Mouse (Mus musculus) layer of hippocampus, adult 18-20 months (tissue): ENCODE measurements around the gene Stim1. TPM values are rescaled to one million over a fixed set of nuclear protein-coding genes. Genes with fewer than 3 reads are reported as not detected.
A peak's percentile ranks its signal among the peaks of the same experiment; 100 is the strongest.

Source experiments
- DNase-seq, 2 experiments: peaks; one replicate each; pipeline ENCODE4 v3.0.0; 2022; ENCODE audit warnings: low spot score in 2 of 2
- total RNA-seq, 2 experiments: library from RNA; stranded (reverse); gene quantifications; 2 replicates each; pipeline ENCODE4 v1.2.3; 2021

The Stim1 gene
- total RNA-seq, 2 experiments from 2014 or later: 66.7 to 71.6 TPM

DNA sequence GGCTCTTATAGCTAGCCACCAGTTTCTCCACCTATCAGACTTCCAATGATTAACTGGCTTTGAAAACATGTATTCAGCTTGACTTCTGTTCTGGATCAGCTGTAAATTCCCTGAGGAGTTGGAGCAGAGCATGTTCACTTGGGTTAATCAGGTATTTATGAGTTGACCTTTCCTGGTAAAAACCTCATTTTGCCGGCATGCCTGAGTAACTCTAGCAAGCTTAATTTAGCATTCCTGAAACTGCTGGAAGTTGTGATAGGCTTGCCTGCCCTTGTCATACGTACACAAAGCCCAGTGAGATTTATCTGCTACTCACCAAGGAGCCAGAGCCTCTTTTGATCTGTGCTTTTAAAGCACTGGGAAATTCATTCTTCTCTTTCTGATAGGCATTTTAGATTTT, 25.6 kb downstream of the Stim1 start:
- DNase-seq: no peak

DNA sequence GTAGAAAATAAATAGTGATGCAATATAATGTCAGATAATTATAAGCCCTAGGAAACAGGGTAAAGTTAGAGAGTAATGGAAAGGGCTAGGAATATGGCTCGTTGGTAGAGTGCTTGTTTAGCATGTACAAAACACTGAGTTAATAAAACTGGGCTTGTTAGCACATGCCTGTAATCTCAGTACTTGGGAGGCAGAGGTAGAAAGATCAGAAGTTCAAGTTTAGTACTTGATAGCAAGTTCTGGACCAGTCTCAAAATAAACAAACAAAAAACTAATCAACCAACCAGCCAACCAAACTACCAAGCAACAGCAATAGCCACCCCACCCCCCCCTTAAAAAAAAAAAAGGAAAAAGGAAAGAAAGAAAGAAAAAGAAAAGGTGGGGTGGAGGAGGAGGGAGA, 33.2 kb downstream of the Stim1 start:
- DNase-seq: no peak

DNA sequence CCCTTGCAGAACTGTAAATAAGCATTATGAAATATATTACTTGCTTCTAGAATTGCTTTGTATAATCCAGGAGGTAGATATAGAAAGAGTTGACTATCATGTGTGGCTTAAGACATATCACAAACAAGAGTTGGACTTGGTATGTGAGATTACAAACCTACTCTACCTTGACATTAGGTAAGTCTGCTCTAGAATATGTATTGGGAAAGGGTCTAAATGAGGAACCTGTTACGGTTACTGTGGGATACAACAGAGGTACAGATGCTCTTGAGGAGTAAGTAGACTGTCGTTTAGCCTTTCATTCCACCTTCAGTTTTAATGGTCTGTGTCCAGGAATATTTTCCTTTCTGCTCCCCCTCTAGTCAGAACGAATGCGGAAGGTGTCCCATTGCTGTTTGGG, 34.9 kb downstream of the Stim1 start:
- no peak for DNase-seq

DNA sequence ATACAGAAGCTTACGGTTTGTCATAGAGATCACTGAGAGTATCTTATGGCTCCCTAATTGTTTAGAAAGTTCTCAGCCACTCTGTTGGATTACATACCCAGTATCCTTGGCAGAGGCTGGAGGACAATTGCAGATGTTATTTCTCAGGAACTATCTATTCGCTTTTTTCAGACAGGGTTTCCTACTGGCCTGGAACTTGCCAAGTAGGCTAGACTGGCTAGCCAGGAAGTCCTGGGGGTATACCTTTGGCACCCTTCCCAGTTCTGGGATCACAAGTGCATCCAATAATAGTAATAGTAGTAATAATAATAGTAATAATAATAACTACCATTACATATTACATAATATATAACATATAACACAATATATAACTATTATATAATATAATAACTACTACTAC, 38.0 kb downstream of the Stim1 start:
- no peak for DNase-seq

DNA sequence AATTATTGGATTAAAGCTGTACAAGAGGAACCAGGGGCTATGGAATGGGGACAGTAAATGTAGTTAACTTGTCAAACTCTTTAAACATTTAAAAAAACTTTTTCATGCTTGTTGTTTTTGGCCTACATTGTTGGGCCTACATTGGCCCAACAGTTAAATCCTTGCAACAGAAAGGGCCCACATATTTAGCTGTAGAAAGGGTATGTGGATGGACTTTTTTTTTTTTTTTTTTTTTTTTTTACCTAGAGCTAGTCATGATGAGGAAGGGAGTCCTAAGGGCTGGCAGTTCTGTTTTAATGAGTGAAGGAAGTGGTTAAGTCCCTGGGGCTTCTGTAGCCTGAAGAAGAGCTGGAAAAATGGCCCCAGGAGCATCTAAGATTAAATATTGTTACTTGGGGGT, 42.7 kb downstream of the Stim1 start:
- no peak for DNase-seq

DNA sequence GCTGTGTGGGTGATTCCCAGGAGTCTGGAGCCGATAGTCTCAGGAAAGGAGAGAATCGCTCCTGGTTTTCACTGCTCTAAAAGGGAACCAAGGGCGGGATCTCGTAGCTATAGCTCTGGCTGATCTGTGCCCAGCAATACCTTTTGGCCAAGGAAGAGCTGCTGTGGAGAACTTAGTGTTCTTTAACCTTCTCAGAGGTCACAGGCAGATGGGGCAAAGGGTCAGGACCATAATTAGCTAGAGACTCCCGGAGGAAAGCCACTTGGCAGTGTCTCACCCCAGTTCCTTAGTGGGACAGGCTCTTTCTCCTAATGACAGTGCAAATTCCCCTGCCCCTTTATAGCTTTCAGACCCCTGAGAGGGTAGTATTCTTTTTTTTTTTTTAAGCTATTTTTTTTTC, 43.2 kb downstream of the Stim1 start:
- no peak for DNase-seq

DNA sequence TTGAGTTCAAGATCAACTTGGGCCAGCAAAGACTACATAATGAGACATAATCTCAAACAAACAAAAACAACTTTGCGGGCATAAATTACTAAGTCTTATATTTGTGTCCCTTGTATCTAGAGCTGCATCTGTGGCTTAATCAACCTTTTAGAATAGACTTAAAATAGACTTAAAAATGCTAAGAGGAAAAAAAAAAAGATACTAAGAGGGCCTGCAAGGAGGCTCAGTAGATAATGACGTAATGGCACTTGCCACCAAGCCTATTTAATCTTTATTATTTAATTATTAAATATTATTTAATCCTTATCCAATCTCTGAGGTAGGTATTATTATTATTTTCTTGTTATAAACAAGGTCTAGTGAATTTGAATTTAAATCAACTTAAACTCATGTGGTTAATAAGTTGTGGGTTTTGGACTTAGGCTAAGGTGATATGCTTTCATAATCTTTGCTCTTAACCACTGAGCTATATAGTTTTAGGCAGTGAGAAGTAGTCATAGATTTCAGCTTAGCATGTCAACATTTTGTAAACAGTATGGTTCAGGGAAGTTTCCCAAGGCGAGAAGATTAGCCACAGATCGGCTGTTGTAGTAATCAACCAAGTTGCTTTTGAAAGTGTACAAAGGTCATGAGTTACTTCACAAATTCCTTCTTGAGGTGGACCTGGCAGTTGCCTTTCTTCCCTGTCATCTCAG, 45.4 kb downstream of the Stim1 start:
- no peak for DNase-seq

DNA sequence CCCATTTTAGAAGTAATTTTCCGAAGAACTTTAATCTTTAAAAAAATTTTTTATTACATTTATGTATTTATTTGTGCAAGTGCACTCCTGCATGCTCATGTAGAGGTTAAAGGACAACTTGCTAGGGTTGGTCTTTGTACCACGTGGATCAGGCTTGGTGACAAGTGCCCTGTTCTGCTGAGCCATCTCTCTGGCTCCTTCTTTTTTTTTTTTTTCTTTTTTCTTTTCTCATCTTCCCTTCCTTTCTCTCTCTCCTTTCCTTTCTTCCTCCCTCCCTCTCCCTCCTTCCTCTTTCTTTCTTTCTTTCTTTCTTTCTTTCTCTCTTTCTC, 45.9 kb downstream of the Stim1 start:
- DNase-seq: no peak

DNA sequence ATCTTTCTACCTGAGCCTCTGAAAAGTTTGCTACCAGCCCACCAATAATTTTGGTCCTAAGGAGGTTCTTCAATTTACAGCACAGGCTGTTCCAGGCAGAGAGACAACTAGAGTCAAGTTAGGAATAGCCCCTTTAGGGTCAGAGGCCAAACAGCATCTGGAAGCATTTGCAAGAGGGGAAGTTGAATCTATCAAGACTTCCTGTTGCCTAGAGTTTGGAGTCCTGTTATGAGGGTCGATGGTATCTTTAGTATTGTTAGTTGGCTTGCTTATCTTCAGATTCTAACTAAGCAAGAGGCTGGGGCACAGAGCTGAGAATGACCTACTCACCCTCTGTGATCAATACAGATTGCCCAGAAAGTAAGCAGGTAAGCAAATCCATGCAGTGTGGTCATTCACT, 46.5 kb downstream of the Stim1 start:
- DNase-seq: no peak

DNA sequence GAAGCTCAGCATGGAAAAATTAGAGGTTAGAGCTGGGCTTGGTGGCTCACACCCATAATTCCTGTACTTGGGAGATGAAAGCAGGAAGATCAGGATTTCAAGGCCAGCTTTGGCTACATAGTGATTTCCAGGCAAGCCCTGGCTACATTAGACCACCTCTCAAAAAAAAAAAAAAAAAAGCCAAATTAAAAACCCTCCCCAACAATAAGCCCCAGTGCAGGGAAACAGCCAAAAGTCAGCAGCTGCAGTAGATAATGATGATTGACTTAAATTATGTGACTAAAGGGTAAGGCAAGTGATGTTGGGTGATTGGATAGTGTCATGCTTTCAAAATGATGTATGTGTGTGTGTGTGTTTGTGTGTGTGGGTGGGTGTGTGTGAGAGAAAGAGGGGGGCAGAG, 47.3 kb downstream of the Stim1 start:
- DNase-seq: no peak

DNA sequence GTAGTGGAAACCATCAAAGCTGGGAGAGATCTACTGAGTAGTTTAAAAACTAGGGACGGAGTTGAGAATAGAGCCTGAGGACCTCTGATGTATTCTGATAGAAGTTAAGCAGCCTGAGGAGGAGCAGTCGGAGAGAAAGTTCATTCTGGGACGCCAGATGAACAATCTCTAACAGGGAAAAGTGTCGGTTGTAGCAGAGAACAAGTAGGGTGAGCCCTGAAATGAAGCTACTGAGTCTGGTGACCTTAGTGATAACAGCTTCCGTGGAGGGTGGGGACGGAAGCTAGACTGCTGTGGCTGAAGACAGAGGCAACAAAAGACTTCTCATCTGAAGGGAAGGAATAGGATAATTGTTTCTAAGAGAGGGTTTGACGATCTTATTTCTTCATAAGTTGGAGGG, 47.8 kb downstream of the Stim1 start:
- DNase-seq: no peak

DNA sequence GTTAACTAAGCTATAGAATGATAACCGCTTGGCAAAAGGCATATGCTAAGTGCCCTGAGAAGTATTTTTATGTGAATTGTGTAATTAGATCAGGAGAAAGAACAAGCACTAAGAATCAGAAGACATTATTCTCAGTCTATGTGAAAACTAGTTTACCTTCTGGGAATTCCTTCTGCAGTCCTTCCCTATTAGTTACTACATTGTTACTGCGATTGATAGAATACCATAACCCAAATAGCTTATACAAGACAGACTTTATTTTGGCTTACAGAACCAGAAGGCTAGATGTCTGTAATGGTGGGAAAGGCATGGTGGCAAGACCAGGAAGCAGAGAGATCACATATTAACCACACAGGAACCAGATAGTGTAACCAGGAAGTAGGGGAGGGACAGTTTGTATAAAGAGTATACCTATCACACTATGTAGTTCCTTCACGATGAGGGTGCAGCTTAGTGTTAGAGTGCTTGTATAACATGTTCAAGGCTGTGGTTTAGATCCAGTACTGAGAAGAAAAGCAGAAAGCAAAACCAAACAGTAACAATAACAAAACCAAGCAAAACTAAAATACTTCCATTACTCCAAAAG, 50.1 kb downstream of the Stim1 start:
- no peak for DNase-seq

DNA sequence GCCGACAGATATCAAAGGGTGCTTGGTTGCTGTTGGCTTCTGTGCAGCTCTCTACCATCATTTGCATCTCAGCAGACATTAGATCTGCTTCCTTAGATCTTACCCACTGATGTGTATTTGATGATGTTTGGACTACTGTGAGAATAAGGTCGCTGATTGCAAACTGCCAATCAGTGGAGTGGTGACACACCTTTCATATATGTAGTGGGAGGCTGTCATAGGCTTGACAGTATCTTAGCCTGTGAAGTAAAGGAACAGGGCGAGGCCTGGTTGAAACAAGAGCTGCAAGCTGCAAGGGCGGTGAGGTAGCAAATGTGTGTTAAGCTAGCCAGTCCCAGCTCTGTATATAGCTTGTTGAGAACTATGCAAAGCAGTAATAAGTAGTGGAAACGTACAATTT, 54.5 kb downstream of the Stim1 start:
- no peak for DNase-seq

DNA sequence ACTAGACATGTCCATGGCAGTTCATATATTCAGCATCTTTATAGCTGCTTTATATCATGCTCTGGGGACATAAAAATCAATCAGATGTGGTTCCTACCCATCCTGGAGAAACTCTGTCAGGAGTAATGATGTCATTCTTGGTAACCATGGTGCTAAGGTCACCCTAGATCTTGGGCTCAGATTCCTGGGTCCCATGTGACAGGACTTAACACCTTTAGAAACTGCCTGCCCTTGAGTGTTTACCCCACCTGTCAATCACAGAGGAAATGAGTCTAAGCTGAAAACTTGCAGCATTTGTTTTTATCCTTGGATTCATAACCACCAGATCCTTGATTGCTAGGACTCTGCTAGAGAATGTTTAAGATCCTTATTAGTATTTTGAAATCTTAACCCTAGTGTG, 58.7 kb downstream of the Stim1 start:
- no peak for DNase-seq

DNA sequence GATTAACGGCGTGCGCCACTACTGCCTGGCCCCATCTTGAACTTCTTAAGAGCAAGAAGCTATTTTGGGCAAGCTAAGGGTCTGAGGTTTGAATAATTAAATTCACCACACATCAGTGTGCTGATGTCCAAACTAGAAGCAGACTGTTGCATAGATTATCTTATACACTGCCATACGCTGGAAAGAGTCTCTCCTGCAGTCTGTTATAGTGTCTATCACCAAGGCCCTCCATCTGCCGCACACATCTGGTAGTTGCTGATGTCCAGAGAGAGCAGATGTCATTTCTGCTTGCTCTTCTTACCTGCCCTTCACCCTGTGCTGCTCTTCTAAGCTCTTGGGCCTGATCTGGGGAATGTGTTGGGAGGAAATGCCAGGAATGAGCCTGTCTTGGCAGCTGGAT, 62.7 kb downstream of the Stim1 start:
- DNase-seq: no peak

DNA sequence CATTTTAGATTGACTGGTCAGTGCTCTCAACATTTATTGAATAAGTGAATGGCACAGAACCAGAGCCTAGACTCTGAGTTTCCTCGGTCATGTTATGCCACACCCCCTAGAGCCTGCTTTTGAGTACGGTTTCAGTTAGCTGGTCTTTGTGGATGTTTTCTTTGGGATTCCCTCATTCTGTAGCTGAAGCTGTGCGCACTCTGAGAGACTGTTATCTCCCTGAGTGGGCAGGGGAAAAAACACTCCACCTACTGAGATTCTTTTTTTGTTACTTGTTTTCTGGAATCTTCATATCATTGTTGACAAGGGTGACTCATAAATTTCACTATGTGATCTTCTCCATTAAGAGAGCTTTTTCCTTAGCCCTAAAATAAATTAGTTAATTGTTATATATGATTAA, 63.9 kb downstream of the Stim1 start:
- DNase-seq: no peak

DNA sequence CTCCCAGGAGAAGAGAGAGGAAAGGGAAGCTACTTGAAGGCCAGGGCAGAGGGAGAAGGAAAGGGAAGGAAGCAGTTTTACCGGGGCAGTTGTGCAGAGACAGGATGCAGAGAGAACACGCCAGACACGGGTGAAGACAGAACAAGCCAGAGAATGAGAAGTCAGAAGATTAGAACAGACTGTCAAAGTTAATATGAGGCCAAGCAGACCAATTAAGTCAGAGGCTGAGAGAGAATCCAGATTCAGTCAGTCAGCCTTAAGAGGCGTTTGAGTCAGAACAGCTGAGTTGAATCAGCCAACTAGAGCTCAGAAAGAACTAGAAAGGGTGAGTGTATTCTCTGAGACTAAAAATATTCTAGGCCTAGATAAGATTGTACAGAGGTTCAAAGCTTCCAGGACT, 66.1 kb downstream of the Stim1 start:
- DNase-seq: peak in 1 of 2 experiments; percentile 2

DNA sequence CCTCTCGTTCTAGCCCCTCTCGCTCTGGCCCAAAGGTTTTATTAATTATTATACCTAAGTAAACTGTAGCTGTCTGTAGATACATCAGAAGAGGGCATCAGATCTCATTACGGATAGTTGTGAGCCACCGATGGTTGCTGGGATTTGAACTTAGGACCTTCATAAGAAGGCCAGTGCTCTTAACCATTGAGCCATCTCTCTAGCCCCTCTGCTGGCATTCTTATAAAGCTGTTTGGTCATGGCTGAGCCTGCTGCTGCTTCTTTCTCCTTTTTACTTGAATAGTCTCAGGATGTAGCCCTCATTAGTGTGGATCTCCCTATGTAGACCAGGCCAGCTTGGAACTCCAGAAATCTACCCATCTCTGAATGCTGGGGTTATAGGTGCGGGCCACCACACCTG, 69.7 kb downstream of the Stim1 start:
- no peak for DNase-seq

DNA sequence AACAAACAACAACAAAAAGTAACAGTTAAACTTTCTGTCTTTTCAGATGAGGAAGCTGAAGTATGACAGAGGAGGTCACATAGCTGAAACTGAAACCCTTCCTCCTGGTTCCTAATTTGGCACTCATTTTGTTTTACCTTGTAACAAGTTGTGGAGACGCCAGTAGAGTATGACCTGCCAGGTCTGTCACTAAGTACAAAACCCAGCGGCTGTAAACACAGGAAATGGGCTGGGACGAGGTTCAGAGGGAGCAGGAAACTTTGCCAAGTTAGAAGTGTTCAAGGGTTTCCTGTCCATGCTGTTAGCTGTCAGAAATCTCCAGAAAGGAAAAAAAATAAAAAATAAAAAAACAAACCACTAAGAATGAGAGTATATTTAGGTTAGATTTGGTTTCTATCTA, 70.3 kb downstream of the Stim1 start:
- DNase-seq: no peak

DNA sequence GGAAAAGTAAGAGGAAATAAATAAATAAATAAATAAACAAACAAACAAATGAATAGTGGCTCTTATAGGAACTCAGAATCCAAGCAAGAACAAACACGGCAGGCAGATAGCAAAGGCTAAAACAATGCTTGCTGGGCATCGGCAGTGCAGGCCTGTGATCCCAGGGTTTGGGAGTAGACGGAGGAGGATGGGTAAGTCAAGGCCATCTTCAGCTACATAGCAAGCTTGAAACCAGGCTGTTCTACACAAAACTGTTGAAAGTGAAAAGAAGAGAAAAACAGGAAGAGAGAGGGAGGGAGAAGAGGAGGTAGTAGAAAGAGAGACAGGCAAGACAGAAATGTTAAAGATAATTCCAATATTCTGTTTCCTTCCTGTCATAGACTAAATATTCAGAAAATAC, 71.3 kb downstream of the Stim1 start:
- no peak for DNase-seq

DNA sequence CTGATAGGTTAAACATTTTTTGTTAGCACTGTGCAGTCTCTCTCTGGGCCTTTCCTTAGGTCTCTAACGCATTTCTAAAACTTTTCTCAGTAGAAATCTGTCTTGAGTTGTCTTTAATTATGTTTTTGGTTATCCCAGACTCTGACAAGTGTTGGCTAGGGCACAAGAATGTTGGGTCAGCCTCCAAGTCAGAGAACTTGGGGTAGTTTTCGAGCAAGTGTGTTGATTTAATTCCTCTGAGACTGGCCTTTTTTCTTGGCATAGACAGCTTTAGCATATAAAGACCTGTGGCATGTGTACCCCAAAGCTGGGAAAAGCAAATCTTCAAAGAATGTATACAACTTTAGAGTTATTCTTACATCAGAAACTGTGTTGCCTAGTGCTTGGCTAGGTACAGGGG, 78.3 kb downstream of the Stim1 start:
- DNase-seq: no peak

DNA sequence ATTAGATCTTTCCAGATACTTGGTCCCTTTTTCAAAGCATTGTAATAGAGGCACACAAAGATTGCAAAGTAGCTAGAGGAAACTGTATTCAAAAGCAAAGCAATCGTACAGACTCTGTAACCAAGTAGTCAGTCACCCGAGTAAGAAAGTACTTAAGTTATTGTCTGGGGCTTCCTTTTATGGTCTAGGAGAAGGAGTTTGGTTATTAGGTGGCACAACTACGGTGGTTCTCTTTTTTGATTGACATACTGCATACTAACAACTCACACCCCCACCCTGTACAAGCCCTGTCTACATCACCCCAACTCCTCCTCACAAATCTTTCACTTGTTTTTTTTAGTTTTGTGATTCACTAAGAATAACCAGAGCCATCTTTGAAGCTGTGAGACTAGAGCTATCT, 79.7 kb downstream of the Stim1 start:
- no peak for DNase-seq

DNA sequence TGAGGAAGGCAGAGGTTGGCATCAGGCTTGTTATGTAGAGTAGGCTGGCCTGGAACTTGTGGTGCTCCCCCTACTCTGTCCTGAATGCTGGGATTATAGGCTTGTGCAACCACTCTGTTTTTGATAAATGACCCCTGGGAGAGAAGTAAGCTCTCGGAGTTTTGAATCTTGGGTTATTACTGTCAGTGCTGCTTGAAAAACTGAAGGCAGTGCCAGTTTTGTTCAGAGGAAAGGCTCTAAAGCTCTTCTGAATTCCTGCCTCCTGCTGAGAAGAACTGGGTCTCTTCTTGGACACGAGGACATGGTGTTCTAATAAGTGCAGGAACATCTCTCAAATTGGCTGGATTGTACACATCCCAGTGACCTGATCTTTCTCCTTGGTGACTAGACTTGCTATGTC, 81.1 kb downstream of the Stim1 start:
- DNase-seq: no peak

DNA sequence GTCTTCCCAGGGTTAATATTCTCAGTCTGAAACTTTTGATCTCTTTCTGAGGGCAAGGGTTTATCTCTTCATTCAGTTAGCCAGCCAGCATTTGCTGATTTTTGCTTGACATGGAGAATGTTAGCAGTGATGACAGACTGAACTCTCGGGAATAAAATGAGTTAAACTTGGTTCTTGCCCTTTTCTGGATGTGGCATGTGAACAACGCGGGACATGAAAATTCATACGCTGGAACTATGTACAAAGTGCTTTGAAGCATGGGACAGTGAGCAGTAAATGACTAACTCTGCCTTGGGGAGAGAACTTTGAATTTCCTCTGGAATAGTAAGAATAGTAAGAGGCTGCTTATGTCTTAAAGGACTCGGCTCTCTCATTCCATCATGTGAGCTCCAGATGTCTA, 81.6 kb downstream of the Stim1 start:
- no peak for DNase-seq
